12 mouse cellular contexts compared by ENCODE assay signal in genomic region chr14:60850101-60850500, GRCm38 (mm10).
DNase-seq lines count a peak whose midpoint lies in the region; ATAC-seq lines count a peak whose summit lies in the region.
"Had no signal": no experiment of that assay in that cellular context is flagged by ENCODE, and none has a peak within 500 bp of the region (broad histone marks: within the 10 kb centered on the region; RNA-seq: fewer than 3 reads in every experiment).

No protein-coding gene starts in this region.

- H3K4me3 ChIP-seq in kidney, embryonic 14.5 days (ENCODE audit: low read length): no peak overlapping the region
- no peak overlapping the region for H3K4me3 ChIP-seq in limb, embryonic 10.5 days
- H3K4me3 ChIP-seq: hindbrain, embryonic 13.5 days; neural tube, embryonic 13.5 days had no signal

- 83% methylated on average over 14 of the region's 14 CpGs for WGBS in kidney, embryonic 14.5 days
- WGBS in limb, embryonic 10.5 days: 89% methylated on average over 14 of the region's 14 CpGs

- H3K27me3 ChIP-seq in kidney, embryonic 14.5 days (ENCODE audit: control insufficient read depth, insufficient read depth, low read length): no peaks in the 10 kb centered on the region
- no peaks in the 10 kb centered on the region for H3K27me3 ChIP-seq in limb, embryonic 10.5 days (ENCODE audit: low read depth, poor library complexity, severe bottlenecking)
- H3K27me3 ChIP-seq: hindbrain, embryonic 13.5 days; neural tube, embryonic 13.5 days had no signal

- H3K27ac ChIP-seq in kidney, embryonic 14.5 days (ENCODE audit: low read depth, low read length): no peak overlapping the region
- peak overlapping the region; percentile 32; the same call in 1 of the 2 replicates for H3K27ac ChIP-seq in limb, embryonic 10.5 days
- H3K27ac ChIP-seq: hindbrain, embryonic 13.5 days; macrophage; neural tube, embryonic 13.5 days had no signal

- no peak for ATAC-seq in kidney, embryonic 14.5 days (ENCODE audit: low FRiP score, low TSS enrichment)

- H3K36me3 ChIP-seq in kidney, embryonic 14.5 days (ENCODE audit: control insufficient read depth, insufficient read depth, low read length): peaks cover 22% of the 10 kb centered on the region; the same call in 1 of the 2 replicates
- peaks cover 69% of the 10 kb centered on the region for H3K36me3 ChIP-seq in limb, embryonic 10.5 days

- H3K4me1 ChIP-seq in kidney, embryonic 14.5 days (ENCODE audit: control insufficient read depth, insufficient read depth, low read length): no peaks in the 10 kb centered on the region
- peaks cover 6% of the 10 kb centered on the region for H3K4me1 ChIP-seq in limb, embryonic 10.5 days
- H3K4me1 ChIP-seq: hindbrain, embryonic 13.5 days; neural tube, embryonic 13.5 days had no signal

- H3K9me3 ChIP-seq in kidney, embryonic 14.5 days (ENCODE audit: control insufficient read depth, low read length): no peaks in the 10 kb centered on the region
- H3K9me3 ChIP-seq in limb, embryonic 10.5 days (replicated peaks): no peaks in the 10 kb centered on the region
- H3K9me3 ChIP-seq: hindbrain, embryonic 13.5 days; neural tube, embryonic 13.5 days had no signal

- no peak overlapping the region for H3K4me2 ChIP-seq in kidney, embryonic 14.5 days (replicated peaks; ENCODE audit: low read depth, low read length)
- H3K4me2 ChIP-seq: hindbrain, embryonic 13.5 days; neural tube, embryonic 13.5 days had no signal

- no peak overlapping the region for H3K9ac ChIP-seq in kidney, embryonic 14.5 days (ENCODE audit: low read depth, low read length)
- H3K9ac ChIP-seq: hindbrain, embryonic 13.5 days; neural tube, embryonic 13.5 days had no signal

- DNase-seq in kidney, adult 11 months: peak; percentile 5
- peak; percentile 9 to 11 for DNase-seq in kidney, adult 8-10 months
- DNase-seq in limb, embryonic 10.5 days (ENCODE audit: low spot score): no peak
- peak; percentile 61 for DNase-seq in lung, postnatal 36 days
- DNase-seq in testis, postnatal 14 days (ENCODE audit: low spot score): no peak
- no peak for DNase-seq in layer of hippocampus, adult 11-12 months (ENCODE audit: low spot score)
- DNase-seq: cerebellum, adult 9-10 months; embryo, embryonic 11 days had no signal

Comparison
In these comparisons a context has a peak if more than half of its experiments do, and no peak if none do; other contexts are left out.
1. DNase-seq: peak in kidney, adult 11 months (single experiment), kidney, adult 8-10 months (2 of 2) and lung, postnatal 36 days (single experiment); none in limb, embryonic 10.5 days (single experiment), testis, postnatal 14 days (single experiment) and layer of hippocampus, adult 11-12 months (single experiment).